Mouse (Mus musculus) frontal cortex, postnatal 36 days (tissue): ENCODE data around the gene Jag2.

ENCODE experiments used
- DNase-seq, 2 experiments: peaks; one replicate each; pipeline ENCODE4 v3.0.0; 2022; ENCODE audit warnings: low spot score in 2 of 2

Jag2 gene

DNA sequence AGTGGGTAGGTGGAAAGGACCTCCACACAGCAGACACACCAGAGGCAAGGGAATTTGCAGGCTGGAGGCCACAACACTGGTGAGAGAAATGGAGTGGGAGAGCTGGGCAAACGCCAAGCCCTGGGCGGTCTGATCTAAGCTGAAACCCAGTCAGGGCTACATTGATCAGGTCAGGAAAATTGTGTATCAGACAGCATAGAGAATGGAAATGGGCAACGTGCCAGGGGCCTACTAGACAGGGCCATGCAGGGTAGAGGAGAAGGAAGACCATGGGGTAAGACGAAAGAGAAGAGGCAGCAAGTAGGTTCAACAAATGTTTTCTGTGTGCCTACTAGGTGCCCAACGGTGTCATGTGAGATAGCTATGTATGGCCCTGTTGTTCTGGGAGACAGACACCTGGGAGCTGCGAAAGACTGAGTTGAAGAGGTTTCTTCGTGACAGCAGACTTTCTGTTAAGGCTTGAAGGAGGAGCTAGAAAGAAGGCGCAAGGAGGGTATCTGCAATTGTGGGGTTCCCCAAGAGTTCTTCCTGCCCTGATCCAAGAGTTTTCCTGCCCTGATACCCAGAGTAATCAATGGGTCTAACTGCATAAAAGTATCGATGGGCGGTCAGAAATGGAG lies 11.7 kb upstream of the Jag2 start:
- peak in 1 of 2 experiments; percentile 28 for DNase-seq

DNA sequence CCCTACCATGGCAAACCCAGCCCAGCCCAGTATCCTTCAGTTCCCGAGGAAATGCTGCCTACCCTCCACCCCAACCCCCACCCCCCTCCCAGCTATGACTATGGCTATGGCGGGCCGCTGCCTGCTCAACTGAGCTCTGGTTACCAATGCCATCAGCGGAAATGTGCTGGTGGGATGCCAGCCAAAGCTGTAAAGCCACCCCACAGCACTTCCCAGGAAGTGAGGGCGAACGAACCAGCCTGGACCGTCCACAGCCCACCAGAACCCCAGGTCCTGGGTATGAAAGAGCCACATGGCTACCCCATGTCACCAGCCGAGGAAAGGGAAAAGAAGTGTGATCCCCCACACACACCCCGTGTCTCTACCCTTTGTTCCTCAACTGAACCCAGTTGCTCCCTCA lies 11.1 kb upstream of the Jag2 start:
- no peak for DNase-seq

DNA sequence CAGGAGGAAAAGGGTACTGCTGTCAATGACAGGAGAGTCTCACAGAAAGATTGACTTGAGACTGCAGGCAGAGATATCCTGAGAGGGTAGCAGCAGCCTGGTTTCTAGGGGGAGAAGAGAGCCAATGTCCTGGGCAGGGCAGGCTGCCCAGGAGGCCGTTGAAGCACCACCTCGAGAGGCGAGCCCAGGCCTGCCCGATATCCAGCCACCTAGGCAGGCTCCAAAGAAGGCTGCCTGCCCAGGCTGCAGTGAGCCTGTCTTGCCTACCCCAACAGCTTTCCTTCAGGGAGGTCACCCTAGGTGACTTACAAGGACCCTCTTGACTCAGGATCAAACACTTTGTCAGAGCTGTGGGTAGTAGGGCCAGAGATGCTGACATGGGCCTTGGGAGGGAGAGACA lies 10.7 kb upstream of the Jag2 start:
- no peak for DNase-seq

DNA sequence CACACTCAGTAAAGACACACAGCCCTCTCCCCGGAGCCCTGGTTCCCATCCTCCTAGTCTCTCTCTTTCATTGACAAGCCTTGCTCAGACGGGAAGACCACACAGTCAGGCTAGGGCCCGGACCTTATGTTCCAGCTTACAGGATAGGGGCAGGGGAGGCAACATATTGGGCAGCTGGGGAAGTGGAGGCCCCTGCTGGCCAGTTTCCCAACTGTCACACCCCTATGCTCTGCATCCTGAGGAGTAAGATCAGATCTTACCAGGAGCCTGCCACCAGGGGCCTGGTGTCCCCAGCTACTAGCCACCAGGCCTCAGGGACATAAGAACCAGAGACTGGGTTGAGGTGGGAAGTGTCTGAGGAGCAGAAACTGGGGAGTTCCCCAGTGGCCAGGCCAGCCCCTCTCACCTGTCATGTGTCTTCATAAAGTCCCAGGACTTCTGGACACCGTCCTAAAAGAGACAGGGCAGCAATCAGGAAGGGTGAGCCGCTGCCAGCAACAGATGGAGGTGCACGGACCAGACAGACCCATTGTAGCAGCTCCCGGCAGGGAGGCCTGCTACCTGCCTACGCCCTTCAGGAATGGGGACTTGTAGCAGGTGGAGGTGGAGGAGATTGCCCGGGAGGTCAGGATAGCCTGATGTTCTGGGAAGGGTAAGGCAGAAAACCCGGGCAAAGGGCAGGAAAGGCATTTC lies 9.4 kb upstream of the Jag2 start:
- DNase-seq = no peak

DNA sequence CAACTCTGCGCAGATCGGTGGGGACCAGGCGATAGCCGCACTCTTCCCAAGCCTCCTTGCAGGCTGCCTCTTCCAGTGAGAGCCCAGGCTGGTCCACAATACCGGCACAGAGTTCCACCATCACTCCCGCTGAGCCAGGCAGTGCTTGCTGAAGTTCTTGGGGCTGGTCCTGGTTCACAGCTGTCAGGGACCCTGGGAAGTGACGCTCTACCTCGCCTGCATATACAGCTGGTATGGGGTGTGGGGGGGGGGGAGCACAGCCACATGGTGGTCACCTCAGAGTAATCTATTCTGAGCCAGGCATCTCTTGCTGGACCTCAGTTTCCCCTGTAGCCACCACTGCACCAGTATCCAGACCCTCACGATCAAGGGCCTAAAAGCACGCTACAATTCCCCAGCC lies 8.8 kb upstream of the Jag2 start:
- DNase-seq = no peak

DNA sequence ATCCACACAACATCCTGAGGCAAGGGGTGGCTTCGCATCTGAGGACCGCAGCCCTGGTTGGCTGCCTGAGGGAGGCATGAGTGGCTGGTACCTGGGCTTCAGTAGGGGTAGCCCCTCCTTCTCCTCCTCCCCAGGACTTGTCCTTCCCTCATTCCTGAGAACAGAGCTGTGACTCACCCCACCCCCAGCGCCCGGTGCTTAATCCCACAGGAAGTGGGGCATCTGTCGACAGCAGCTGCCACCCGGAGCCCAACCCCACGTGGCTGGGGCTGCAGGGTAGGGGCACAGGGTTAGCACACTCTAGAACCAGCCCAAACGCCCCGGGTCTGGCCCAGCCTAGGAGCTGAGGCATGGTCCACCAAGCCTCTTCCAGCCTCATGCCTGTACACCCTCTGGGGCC lies 8.3 kb upstream of the Jag2 start:
- DNase-seq = no peak

DNA sequence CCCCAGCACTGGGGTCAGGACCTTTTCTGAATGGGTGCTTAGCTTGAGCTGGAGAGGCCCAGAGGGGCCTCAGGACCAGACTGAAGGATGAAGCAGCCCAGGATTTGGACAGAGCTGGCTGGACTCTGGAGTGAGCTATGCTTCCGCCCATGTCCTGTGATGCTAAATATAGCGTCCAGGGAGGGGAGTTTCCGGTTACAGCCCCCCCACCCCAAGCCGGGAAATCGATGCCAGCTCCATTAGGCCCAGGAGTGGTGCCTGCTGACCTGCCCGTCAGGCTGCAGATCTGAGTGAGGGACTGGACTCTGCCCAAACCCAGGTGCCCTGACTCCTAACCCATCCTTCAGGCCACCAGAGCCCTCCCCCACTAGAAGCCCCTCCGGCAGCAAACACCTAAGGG lies 3.1 kb upstream of the Jag2 start:
- DNase-seq = no peak

DNA sequence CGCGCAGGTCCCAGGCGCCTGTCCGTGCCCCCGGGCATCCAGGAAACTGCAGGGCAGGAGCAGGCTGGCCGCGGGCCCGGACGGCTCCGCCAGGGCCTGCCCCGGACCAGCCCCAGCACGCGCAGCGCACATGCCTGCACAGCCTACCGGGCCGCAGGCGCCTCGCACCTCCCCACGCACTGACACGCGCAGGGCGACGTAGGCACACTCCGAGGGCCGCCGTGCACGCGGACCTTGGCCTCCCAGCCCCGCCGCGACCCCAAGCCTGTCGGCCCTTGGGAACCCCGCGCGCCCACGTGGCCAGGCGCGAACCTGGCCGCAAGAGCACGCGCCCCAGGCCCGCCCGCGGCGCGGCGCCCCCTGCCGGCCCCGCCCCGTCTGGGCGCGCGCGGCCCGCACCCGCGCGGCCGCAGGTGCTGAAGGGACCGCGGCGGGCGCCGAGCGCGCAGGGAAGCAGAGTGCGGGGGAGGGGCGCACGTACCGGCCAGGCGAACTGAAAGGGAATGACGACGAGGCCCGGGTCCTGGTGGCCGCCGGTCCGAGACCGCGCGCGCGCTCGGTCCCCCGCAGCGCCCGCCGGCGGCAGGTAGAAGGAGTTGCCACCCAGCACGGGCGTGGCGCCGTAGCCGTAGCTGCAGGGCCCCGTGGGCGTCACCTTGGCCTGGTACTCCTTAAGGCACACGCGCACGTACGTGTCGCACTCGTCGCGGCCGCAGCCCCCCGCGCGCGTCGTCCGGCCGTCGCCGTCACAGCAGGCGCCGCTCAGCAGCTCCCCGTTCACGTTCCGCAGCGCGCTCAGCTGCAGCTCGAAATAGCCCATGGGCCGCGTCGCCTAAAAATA lies 955 bp downstream of the Jag2 start:
- DNase-seq = peak; percentile 61 to 72

DNA sequence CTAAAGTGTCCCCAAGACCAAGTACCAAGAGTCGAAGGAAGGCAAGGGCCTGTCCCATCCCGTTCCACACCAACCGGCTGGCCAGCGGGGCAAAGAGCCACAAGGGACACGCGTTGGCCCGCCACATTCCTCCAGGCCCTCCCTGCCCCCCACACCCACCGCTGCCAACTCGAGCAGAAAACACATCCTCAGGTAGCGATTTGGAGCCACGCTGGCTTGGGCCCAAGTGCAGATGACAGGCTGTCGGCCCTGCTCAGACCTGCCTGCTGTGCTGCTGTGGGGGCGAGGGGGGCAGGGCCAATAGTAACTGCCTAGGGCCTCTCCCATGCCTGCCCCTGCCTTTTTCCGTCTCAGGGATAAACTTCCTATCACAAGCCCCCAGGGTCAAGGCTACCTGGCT lies 2.3 kb downstream of the Jag2 start:
- no peak for DNase-seq

DNA sequence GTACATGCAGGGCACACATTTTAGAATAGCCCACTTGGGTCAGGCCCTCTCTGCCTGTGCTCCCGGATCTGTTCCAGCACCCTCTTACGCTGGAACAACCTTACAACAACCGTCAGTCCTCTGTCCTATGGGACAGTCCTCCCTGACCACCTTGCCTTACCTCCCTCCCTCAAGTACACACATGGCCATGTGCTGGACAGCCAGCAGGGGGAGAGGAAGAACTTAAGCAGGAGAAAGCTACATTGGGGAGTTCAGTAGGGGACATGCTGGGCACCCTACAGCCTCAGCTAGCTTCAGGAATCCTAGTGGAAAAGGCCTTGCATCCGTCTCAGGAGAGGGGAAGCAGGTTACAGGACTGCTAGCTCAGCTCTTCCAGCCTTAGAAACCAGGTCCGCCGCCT lies 3.6 kb downstream of the Jag2 start:
- no peak for DNase-seq

DNA sequence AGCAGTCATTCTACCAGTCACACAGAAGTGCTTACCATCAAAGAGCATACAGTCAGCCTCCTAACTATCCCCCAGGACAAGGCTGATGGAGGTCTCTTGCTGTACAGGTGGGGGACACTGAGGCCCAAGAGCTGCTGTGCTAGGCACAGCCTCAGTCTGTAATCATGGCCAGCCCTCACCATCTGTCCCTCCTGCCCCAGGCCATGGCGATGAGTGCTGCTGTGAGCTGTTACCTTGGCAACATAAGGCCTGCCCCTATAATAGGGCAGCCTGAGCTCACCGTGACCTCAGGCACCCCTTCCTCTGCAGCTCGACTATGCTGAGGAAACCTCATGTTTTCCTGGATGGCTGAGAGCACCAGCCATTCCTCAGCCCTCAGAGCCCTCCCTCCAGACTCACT lies 7.0 kb downstream of the Jag2 start:
- no peak for DNase-seq

DNA sequence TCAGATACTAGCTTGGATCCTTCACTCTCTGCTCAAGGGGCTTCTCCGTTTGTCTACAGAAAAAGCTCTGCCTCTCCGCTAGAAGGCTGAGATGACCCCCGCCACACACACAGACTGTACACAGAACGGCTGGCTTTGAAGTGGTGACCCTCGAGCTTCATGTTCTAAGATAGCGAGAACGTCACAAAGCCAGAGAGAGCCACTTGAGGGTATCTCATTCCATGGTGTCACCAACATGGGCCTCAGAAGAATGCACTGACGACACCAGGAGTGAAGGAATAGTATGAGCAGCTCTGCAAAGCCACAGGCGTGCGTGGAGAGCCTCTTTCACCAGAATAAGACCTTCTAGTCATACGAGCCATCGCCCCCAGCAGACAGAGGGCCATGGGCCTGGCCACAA lies 8.1 kb downstream of the Jag2 start:
- no peak for DNase-seq

DNA sequence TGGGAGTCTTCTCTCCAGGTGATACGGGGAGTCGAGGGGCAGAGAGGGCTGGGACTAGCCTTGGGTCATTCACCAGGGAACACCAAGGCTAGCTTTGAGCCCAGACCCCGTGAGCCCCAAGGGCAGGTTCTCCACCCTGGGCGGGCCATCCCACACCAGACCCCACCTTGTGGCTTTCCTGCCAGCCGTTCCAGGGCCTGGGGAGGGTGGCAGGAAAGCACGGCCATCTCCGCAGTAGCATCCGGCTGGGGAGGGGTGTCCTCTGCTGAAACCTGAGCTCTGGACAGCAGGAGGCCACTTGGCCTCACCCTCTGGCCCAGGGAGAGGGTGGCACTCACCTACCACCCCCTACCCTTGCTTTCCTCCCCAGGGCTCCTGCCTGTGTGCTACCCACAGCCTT lies 11.7 kb downstream of the Jag2 start:
- no peak for DNase-seq

DNA sequence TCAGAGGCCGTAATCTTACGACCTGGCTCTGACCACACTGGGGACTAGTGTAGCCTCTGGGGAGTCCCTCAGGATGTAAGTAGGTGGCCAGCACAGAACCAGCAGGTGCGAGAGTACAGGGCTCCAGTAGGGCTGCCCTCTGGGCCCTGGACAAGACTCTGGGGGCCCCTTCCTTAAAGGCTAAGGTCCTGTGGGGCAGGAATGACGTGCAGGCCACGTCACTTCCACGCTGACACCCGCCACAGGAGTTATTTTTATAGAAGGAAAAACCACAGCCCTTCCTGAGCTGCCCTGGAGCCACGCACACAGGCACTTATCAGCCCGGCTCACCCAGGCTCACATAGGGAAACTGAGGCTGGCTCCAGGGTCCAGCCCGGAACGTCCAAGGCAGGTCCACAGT lies 12.1 kb downstream of the Jag2 start:
- no peak for DNase-seq

DNA sequence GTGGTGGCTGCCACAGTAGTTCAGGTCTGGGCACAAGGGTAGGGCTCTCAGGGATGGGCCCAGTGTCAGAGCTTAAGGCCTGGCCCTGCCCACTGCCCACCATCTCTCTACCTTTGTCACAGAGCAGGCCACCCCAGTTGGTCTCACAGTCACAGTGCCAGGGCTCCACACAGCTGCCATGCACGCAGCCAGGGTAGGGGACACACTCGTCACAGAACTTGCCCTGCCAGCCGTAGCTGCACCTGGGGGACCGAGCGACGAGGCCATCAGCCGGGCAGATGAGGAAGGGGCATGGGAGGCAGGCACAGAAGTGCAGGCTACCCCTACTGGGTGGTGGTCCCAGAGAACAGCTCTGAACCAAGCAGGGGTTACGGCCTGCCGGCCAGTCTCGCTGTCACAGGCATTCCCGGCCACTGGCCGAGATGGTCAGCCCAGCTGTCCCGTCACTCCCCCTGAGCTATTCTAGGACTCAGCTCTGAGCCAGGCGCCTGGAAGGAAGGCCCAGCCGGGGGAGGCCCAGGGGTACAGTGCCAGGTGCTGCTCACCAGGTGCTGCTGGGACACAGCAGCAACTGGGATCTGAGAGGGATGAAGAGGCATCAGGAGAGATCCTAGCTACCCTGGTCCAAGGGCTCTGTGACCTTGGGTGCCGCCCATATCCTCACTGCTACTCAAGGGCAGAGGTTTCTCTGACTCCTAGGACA lies 12.7 kb downstream of the Jag2 start:
- DNase-seq = no peak

DNA sequence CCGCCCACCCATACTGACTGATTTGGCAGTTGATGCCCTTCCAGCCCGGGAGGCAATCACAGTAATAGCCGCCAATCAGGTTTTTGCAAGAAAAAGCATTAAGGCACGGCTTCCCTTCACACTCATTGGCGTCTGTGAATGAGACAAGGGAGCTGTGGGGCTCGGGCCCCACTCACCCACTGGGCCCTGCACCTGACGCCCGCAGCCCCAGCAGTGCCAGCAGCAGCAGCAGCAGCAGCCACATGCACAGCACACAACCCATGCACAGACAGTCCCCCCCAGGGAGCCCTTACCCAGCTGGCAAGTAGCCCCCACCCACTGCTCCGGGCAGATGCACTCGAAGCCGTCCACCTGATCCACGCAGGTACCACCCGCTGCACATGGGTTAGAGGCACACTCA lies 14.0 kb downstream of the Jag2 start:
- DNase-seq = no peak

DNA sequence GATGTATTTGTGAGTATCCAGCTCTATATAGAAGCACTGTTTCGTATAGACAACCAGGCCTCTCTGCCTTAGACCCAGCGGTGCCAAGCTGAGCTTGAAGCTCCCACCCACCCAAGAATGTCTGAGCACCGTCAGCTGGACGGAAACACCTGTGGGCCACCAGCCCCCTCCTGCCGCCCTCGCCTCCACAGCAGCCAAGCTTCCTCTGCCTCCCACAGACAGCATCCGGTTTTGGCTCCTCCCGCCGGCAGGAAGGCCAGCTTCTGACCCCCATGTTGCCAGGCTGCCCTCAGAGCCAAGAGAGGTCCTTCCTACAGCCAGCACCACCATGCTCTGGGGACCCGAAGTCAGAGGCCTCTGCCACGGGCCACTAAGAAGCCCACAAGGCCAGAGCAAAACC lies 15.0 kb downstream of the Jag2 start:
- DNase-seq = no peak

DNA sequence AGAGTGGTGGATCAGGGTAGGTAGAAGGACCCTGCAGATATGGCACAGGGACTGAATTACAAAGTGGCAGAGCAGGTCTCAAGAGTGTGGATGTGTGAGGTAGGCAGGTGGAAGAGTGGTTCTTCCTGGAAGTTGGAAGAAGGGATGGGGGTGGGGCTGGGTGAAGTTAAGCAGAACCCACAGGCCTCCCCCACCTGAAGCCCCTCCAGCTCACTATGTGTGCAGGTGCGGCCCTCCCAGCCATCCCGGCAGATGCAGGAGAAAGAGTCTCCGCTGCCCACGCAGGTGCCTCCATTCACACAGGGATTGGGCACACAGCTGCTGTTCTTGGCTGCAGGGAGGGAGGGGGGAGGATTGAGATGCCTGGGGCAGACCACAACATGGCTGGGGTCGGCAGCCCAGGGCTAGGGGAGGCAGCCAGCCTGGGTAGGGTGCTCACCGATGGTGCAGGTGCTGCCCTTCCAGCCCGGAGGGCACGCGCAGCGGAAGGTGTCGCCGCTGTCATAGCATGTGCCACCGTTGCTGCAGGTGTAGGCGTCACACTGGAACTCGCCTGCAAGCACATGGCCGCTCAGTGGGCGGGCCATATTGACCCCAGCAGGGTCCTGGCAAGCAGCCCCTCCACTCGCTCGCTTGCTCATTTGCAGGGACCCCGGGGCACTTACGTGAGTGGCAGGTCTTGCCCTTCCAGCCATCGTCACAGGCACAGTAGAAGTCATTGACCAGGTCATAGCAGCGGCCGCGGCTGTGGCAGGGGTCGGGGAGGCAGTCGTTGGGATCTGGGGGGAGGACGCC lies 16.4 kb downstream of the Jag2 start:
- no peak for DNase-seq

DNA sequence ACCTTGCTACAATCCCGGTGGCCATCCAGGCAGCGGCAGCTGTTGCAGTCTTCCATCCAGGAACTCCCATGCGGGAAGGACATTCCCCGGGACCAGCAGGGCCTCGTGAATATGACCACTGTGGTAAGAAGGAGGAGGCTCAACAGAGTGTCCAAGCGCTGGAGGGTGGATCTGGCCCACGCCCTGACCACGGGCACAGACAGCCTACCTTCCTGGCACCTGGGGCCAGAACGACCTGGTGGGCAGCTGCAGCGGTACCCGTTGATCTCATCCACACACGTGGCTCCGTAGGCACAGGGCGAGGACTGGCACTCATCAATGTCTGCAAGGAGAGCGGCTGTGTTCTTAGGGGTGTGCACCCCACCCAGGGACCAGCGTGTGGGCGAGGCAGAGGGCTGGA lies 17.9 kb downstream of the Jag2 start:
- DNase-seq = no peak

DNA sequence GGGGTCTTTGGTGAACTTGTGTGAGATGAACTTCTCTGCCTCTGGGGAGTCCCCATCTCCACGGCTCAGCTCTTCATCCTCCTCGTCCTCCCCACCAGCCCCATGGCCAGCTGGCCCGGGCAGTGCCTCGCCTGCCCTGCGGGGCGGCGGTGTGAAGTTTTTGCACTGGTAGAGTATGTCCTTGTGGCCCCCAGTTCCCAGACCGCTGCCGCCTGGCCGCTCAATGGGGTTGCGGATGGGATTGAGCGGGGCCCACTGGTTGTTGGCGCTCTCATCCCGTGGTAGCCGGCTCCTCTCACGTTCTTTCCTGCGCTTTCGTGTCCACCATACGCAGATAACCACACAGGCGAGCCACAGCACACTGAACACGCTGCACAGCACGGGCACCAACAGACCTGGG lies 20.6 kb downstream of the Jag2 start:
- DNase-seq = no peak

DNA sequence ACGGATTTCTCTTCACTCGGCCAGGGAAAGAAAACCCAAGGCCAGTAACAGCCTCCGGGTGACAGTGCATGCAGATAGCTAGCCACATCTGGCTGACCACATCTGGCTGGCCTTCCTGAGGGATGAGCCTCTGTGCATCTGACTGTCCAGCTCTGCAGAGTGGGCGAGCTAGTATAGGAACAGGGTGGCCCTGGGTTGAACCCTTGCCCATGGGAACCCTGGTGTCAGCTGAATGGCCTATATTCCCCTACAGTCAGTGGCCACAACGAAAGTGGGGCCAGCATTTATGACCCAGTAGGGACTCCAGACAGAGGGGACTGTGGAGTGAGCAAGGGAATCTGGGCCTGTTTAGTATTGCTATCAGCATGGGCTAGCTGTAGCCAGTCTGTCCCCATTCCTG lies 24.6 kb downstream of the Jag2 start:
- no peak for DNase-seq

DNA sequence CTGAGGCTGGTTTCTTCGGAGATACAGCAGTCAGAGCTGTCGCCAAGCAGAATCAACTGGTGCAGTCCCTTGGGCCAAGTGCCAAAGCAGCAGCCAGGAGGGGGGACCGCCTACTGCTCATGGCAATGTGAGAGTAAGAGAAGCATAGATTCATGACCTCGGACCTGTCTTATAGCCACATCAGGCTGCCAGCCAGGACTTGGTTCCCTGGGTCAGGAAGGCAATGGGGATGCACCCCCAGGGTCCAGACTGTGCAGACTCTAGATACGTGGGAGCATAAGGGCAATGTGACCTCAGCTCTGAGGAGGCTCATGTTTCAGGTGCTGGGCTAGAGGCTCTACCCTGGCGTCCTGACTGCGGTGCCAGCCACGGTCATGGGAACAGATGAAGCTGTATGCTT lies 25.6 kb downstream of the Jag2 start:
- no peak for DNase-seq
